Mouse (Mus musculus) Patski (cell line): ENCODE results near the gene Arhgdib. TPM values are rescaled to one million over a fixed set of nuclear protein-coding genes. Genes with fewer than 3 reads are reported as not detected.

Experiments used
- ATAC-seq: fragments of 100-300 bp; one replicate; pipeline ENCODE4 v1.8.0; 2021
- CTCF ChIA-PET: fragments of 350-600 bp; sonication (Branson Sonifier 250); formaldehyde crosslinking; loops from one replicate; lab custom pipeline; 2022; ENCODE audit warnings: inconsistent platforms; lab: Charles Lee
- POLR2A ChIA-PET: fragments of 350-600 bp; sonication (Branson Sonifier 250); formaldehyde crosslinking; loops from one replicate; lab custom pipeline; 2022; ENCODE audit warnings: antibody characterized with exemption, inconsistent platforms; lab: Charles Lee
- DNase-seq: peaks from one replicate; pipeline ENCODE4 v3.0.0-alpha.2; 2011; ENCODE audit warnings: low read depth, low spot score
- H3K27me3 ChIP-seq: fragments of 371-371 bp; one replicate; pipeline ENCODE4 v1.5.1; 2021
- CTCF ChIP-seq: fragments of 100-300 bp; IDR thresholded peaks from one replicate; pipeline ENCODE4 v1.5.1; 2021
- in situ Hi-C: fragments of 300-500 bp; cut with MboI; formaldehyde crosslinking; loops from 3 replicates; pipeline ENCODE4 v1.11.1; 2018; ENCODE audit warnings: low pct_unique_long_range_greater_than_20kb, mixed read lengths
- polyA plus RNA-seq: library from polyadenylated mRNA; unstranded; gene quantifications from one replicate; pipeline ENCODE4 v1.2.3, GENCODE M21; 2021

The Arhgdib gene
- polyA plus RNA-seq, 1 experiment from 2014 or later = 11.6 TPM

GRCm38 (mm10) chr6:136939326-136940187 is 2.1 kb downstream of the Arhgdib start:
- in situ Hi-C loops = no loop called here
- no peak for TF ChIP-seq CTCF
- no peaks in the 10 kb centered on the region for H3K27me3 ChIP-seq
- CTCF ChIA-PET = interaction anchor here (1.0 to 6.8 kb wide), 4 partner anchors 8 to 134 kb away, joined by 4 to 33 read pairs (median 4); no protein-coding TSS in a partner anchor
- DNase-seq = no peak
- no peak for ATAC-seq
- POLR2A ChIA-PET = interaction anchor here (0.9 kb wide), 1 partner anchor 136 kb away, joined by 3 read pairs; no protein-coding TSS in a partner anchor

DNA sequence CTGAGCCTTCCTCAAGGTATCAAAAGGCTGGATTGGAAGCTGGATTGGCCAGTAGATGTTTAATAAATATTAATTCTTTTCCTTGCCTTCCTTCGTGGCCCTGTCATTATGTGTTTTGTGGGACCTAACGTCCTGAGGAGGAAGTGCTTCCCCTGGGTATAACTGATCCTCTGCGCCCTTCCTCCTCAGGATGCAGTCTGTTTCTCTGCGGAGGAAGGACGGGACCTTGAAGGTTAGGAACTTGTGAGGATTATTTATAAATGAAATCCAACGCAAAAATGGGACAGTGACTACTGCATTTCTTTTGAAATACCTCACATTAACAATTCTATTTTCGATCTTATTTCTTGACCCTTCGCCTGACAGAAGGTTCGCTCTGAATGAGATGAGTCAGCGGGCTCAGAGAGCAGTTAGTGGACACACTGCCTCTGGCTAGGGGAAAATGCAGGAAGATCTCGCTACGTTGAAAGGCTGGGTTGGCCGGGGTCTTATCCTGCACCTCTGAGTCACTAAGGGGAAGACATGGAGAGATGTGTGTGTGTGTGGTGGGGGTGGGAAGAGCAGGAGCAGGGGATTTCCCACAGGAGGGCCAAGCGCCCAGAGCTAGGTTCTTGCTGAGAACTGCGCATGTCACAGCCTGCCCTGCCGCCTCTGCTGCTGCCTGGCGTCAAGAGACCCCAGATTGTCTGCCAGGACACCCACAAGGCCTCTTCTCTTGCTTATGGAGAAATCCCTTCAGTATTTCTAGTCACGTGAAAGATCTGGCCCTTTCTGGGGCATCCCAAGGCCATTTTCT is 3.2 kb downstream of the Arhgdib start:
- CTCF ChIA-PET = interaction anchor here (1.3 to 6.8 kb wide), 2 partner anchors 7 to 78 kb away, joined by 4 to 33 read pairs; no protein-coding TSS in a partner anchor
- ATAC-seq (no peak), DNase-seq (no peak)
- in situ Hi-C loops = no loop called here
- POLR2A ChIA-PET = no interaction called here
- TF ChIP-seq CTCF = no peak
- H3K27me3 ChIP-seq = no peaks in the 10 kb centered on the region

- DNase-seq (no peak), ATAC-seq (no peak)
- TF ChIP-seq CTCF = no peak
- ChIA-PET POLR2A (no interaction called here), CTCF (interaction anchor here (1.4 kb wide), 1 partner anchor 12 kb away, joined by 3 read pairs; no protein-coding TSS in a partner anchor)
- in situ Hi-C loops = no loop called here
- H3K27me3 ChIP-seq = no peaks in the 10 kb centered on the region
Measured at GRCm38 (mm10) chr6:136937117-136937516, 4.6 kb downstream of the Arhgdib start.

- no peaks in the 10 kb centered on the region for H3K27me3 ChIP-seq
- no peak for TF ChIP-seq CTCF
- DNase-seq = no peak
- in situ Hi-C loops = no loop called here
- ATAC-seq = no peak
- CTCF ChIA-PET = interaction anchor here (1.4 kb wide), 1 partner anchor 11 kb away, joined by 3 read pairs; no protein-coding TSS in a partner anchor
- POLR2A ChIA-PET = no interaction called here
Measured at GRCm38 (mm10) chr6:136936361-136936760, 5.3 kb downstream of the Arhgdib start.

DNA sequence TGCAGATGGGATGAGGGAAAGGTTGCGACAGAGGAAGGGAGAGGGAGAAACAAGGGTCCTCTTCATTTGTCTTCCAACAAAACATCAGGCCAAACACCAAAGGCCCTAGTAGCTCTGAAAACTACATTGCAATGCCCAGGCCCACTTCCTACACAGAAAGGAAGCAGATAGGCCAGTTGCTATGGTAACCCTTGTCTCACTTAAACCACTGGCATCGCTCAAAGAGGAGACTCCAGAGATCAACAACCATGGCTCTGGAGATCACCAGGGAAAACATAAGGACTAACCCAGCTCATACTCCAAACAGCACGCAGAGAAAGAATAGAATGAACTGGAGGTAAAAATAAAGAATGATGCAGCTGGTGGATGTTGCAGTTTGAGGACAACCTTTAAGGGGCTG is 6.5 kb downstream of the Arhgdib start:
- no peak for ATAC-seq
- in situ Hi-C loops = no loop called here
- H3K27me3 ChIP-seq = no peaks in the 10 kb centered on the region
- TF ChIP-seq CTCF = no peak
- DNase-seq = no peak
- POLR2A ChIA-PET = no interaction called here
- CTCF ChIA-PET = no interaction called here

DNA sequence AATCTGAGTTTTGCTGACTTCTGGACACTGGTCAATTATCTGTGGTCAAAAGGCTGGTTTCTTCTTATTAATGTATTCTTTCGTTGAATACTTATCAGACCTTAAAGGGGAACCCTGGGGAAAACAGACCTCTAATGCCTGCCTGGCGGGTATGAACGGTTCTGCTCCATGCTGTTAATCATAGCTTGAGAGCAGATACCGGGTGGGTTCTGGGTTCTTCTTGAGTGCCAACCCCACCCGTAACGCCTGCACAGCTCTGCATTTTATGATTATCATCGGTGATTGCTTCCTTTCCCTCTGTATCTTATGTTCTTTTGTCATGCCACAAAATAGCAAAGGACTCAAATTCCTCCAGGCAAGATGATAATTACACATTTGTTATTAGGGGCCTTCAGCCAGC is 7.6 kb downstream of the Arhgdib start:
- ChIA-PET POLR2A (no interaction called here), CTCF (interaction anchor here (1.0 to 5.9 kb wide), 3 partner anchors 8 to 79 kb away, joined by 3 to 33 read pairs (median 5); partner anchors contain the start of gene Arhgdib)
- H3K27me3 ChIP-seq = no peaks in the 10 kb centered on the region
- no peak for TF ChIP-seq CTCF
- ATAC-seq (no peak), DNase-seq (no peak)
- in situ Hi-C loops = no loop called here

- in situ Hi-C loops = no loop called here
- no peak for TF ChIP-seq CTCF
- no peaks in the 10 kb centered on the region for H3K27me3 ChIP-seq
- ATAC-seq (no peak), DNase-seq (no peak)
- ChIA-PET CTCF (interaction anchor here (1.2 to 5.9 kb wide), 5 partner anchors 10 to 37 kb away, joined by 3 to 33 read pairs (median 4); partner anchors contain the start of genes Arhgdib and Erp27), POLR2A (no interaction called here)
Measured at GRCm38 (mm10) chr6:136931246-136931645, 10.5 kb downstream of the Arhgdib start.

DNA sequence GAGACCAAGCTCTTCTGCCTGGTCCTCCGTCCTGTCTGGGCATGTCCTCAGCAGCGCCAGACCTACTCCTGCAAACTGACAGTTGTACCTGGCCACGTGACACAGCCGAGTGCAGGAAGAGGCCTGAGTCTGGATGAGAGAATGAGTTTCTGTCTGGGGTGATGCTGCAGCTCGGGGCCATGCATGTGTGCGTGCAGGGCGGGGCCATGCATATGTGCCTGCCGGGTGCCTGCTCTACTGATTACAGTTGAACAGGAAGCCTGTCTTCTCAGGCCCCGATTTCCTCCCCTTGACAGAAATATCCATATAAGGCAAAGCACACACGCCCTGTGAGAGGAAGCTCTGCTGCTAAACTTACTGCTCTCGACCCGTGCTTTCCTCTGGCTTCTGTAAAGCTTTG is 11.0 kb downstream of the Arhgdib start:
- TF ChIP-seq CTCF = no peak
- POLR2A ChIA-PET = no interaction called here
- CTCF ChIA-PET = interaction anchor here (1.1 to 5.9 kb wide), 6 partner anchors 9 to 70 kb away, joined by 3 to 33 read pairs (median 4); partner anchors contain the start of genes Arhgdib and Erp27
- no peak for DNase-seq
- in situ Hi-C loops = no loop called here
- H3K27me3 ChIP-seq = no peaks in the 10 kb centered on the region
- ATAC-seq = no peak

GRCm38 (mm10) chr6:136927626-136928025 is 14.1 kb downstream of the Arhgdib start:
- H3K27me3 ChIP-seq = no peaks in the 10 kb centered on the region
- POLR2A ChIA-PET = no interaction called here
- ATAC-seq = no peak
- CTCF ChIA-PET = interaction anchor here (1.4 to 2.3 kb wide), 4 partner anchors 9 to 64 kb away, joined by 3 to 4 read pairs (median 4); partner anchors contain the start of gene Arhgdib
- no peak for TF ChIP-seq CTCF
- DNase-seq = no peak
- in situ Hi-C loops = no loop called here

DNA sequence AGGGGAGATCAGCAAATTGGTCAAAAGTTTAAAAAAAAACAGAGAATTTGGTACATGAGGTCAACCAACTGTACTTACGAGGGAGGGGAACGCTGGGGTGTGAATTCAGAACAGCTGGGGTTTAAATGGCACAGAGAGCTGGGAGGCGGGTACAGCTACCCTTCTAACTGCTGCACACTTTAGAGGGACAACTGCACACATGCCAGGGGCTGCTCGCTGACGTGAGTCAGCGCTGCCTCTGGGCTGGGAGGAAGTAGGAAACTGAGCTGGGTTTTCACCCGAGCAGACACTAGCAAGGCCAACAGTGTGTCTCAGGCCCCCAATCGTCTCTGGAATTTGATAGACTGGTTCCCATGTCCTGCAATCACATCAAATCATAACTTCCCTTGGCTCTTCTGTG is 16.6 kb downstream of the Arhgdib start:
- no peaks in the 10 kb centered on the region for H3K27me3 ChIP-seq
- POLR2A ChIA-PET = no interaction called here
- CTCF ChIA-PET = interaction anchor here (1.1 to 3.6 kb wide), 2 partner anchors 12 to 64 kb away, joined by 3 to 15 read pairs; no protein-coding TSS in a partner anchor
- in situ Hi-C loops = no loop called here
- no peak for ATAC-seq
- no peak for DNase-seq
- TF ChIP-seq CTCF = no peak
